In the genomic region with DNA sequence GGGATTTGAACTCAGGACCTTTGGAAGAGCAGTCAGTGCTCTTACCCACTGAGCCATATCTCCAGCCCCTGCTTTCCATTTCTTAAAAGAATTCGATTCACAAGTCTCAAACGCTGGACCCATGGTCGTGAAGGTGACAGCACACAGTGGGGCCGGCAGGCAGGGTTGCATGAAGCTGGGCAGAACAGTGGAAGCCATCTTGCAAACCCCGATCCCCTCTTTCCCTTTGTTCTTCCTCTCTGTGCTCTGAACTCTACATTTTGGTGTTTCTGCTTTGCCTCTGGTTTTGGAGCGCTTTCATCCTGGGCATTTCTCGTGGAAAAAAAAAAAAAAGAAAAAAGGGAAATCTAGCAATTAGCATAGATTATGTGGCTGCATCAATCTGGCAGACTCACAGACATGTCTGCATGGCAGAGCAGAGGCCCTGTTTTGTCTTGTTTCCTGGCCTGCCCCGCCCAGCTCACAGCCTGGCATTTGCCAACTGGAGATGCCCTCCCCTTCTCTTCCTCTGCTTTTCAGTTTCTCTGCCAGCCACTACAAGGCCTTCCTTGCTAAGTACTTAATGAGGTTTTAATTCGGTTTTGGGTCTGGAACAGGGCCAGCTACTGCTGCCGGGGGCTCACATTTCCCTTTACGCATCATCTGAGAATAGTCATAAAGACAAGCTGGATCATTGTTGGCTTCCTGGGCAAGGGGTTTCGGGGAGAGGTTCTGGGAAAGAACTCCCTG, we compare ENCODE assay signal across 9 mouse cellular contexts. TPM values are rescaled to one million over a fixed set of nuclear protein-coding genes. Genes with fewer than 3 reads are reported as not detected.
A peak's percentile ranks its signal among the peaks of the same experiment; 100 is the strongest.
DNase-seq lines count a peak whose midpoint lies in the region; ATAC-seq lines count a peak whose summit lies in the region.
"Had no signal": no experiment of that assay in that cellular context is flagged by ENCODE, and none has a peak within 500 bp of the region (broad histone marks: within the 10 kb centered on the region; RNA-seq: fewer than 3 reads in every experiment).

No protein-coding gene starts in this region.

- H3K4me1 ChIP-seq in limb, embryonic 15.5 days, result peaks cover 14% of the 10 kb centered on the region

- H3K4me3 ChIP-seq in limb, embryonic 15.5 days, result no peak overlapping the region

- H3K36me3 ChIP-seq in limb, embryonic 15.5 days, result no peaks in the 10 kb centered on the region
- H3K36me3 ChIP-seq: G1E had no signal

- H3K4me2 ChIP-seq in limb, embryonic 15.5 days, result no peak overlapping the region

- no peaks in the 10 kb centered on the region for H3K27me3 ChIP-seq in limb, embryonic 15.5 days

- 57% methylated on average over 12 of the region's 12 CpGs for WGBS in limb, embryonic 15.5 days

- H3K27ac ChIP-seq in limb, embryonic 15.5 days, result peak overlapping the region; percentile 68; the same call in 1 of the 2 replicates

- peak; percentile 21 for DNase-seq in heart, postnatal 4 days
- DNase-seq in heart, postnatal 10 days, result no peak
- DNase-seq in MN1 (ENCODE audit: low spot score), result peak; percentile 96
- DNase-seq in cerebellum, adult 9-11 months, result peak; percentile 74
- no peak for DNase-seq in thymus, adult 18-20 months

- ATAC-seq in limb, embryonic 15.5 days (ENCODE audit: insufficient number of reproducible peaks, low FRiP score, low TSS enrichment, low read depth), result no peak
- no peak for ATAC-seq in megakaryocyte, adult 5-6 weeks (ENCODE audit: poor library complexity, severe bottlenecking)
- no peak for ATAC-seq in megakaryocyte progenitor cell, adult 5-6 weeks (replicated peaks; ENCODE audit: poor library complexity)

- no peak overlapping the region for H3K9ac ChIP-seq in limb, embryonic 15.5 days

- no peaks in the 10 kb centered on the region for H3K9me3 ChIP-seq in limb, embryonic 15.5 days
- H3K9me3 ChIP-seq: G1E had no signal

- intact Hi-C loops in heart, postnatal 10 days (cut with DNase I), result no loop called here

RNA-seq across cellular contexts. Expression of gene Map1b, which starts 57.5 kb away (rescaled TPM):
- total RNA-seq in heart, postnatal 4 days (2021), result 10 to 100 TPM; 48.0 to 57.3 TPM
- total RNA-seq in heart, postnatal 10 days (2021), result 10 to 100 TPM; 36.4 to 36.5 TPM
- polyA plus RNA-seq in limb, embryonic 15.5 days (2015; fragmentation: Nextera tagmentation; extraction: Ambion mirVana), result 127 and 137 TPM in 2 replicates
- total RNA-seq in megakaryocyte, adult 5-6 weeks (2015), result 0.07 TPM in 2 replicates
- 0.11 TPM in 1 of 2 replicates, not detected in the other for total RNA-seq in megakaryocyte, adult 5-6 weeks (2017)
- total RNA-seq in megakaryocyte progenitor cell, adult 5-6 weeks (2015), result 0.02 and 0.94 TPM in 2 replicates
- total RNA-seq in megakaryocyte progenitor cell, adult 5-6 weeks (2017), result 0.04 and 0.10 TPM in 2 replicates
- polyA plus RNA-seq: G1E had no signal

Comparison
In these comparisons a context has a peak if more than half of its experiments do, and no peak if none do; other contexts are left out.
1. DNase-seq: peak in heart, postnatal 4 days (single experiment), MN1 (single experiment) and cerebellum, adult 9-11 months (single experiment); none in heart, postnatal 10 days (0 of 2) and thymus, adult 18-20 months (0 of 2).
2. RNA of gene Map1b, which starts 57.5 kb away (total RNA-seq): 48.0 to 57.3 TPM in heart, postnatal 4 days and 36.4 to 36.5 TPM in heart, postnatal 10 days; 0.02 to 0.94 TPM in megakaryocyte progenitor cell, adult 5-6 weeks and 0.07 to 0.11 TPM in megakaryocyte, adult 5-6 weeks; every median in the first group is over 10 times any median in the second.